Mouse (Mus musculus) 3T3-L1 (cell line): ENCODE results near the gene Tprkb.
"Not testable (repeated sequence)": the region's sequence is repeated elsewhere in the genome, so short reads cannot be mapped to it uniquely, and the experiment has no call there.

Experiments
- DNase-seq: peaks from one replicate; pipeline ENCODE4 v3.0.0-alpha.2; 2015; ENCODE audit warnings: low read depth, low spot score

The Tprkb gene

DNA sequence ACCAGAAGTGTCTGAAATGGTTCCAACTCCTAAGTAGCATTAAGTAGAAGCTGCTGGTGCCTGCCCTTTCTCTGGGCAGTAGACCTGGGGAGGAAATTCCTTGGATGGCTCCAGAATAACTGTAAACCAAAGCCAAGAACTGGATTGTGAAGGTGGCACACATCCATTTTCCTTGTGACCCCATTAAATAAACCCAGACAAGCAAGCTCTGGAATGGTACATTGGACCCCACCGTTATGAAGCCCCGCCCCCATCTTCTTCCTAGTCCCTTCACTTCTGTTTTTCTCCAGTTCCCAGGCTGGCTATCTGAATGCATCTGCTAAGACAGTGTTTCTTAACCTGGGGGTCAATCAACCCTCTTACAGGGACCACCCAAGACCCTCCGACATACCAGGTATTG is at the start of gene Tprkb:
Tprkb (plus strand) TSS at position 279 of the 400 bp plus-strand sequence.
- no peak for DNase-seq

DNA sequence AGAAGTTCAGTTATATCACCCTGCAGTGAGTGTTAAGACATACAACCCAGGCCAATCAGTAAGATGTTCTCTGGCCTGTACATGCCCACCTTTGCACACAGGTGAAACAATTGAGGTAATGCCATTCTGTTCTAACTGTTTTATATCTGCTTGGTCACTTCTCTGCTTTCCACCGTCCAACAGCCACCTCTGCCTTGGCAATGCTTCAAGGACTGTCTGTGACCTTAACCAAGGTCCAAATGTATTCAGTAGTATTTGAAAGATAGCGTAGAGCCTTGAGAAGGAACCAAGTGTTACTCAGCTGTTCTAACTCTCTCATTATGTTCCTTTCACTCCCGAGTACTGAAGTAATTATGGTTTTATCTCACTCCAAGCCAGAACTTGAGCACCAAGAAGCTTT is 49.1 kb upstream of the Tprkb start:
- DNase-seq, result no peak

- no peak for DNase-seq
Measured at GRCm38 (mm10) chr6:85863136-85863535, 48.5 kb upstream of the Tprkb start.

GRCm38 (mm10) chr6:85863840-85864239 is 47.8 kb upstream of the Tprkb start:
- no peak for DNase-seq

DNA sequence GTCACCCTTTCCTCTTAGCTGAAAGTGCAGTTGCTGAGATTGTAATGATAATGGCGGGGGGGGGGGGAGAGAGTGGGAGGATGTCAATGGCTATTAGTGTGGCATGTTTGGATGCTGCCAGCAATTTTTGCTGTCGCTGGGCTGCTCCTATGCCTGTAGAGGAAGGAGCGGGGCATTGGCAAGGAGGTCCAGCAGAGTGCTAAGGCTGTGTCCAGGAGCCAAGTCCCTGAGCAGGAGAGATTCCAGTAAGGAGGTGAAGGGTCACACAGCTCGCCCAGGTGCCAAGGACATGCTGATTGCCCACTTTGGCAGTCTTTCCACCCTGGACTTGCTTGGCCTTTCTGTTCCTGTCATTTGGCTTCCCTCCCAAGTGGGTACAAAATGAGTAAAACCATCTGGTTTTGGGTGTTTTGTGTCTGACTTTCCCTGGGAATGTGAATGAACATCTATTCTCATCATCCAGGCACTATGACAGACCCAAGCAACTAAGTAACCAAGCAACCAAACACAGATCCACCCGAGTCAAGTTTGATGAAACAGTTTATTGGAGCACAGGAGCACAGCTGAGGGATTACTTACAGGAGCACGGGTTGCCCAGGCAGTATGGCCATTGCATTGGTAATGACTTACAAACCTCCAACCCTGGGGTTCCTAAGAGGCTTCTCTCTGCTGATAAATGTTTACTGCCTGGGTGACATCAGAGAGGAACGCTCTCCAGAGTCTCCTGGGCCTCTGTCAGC is 46.6 kb upstream of the Tprkb start:
- DNase-seq, result not testable (repeated sequence)

DNA sequence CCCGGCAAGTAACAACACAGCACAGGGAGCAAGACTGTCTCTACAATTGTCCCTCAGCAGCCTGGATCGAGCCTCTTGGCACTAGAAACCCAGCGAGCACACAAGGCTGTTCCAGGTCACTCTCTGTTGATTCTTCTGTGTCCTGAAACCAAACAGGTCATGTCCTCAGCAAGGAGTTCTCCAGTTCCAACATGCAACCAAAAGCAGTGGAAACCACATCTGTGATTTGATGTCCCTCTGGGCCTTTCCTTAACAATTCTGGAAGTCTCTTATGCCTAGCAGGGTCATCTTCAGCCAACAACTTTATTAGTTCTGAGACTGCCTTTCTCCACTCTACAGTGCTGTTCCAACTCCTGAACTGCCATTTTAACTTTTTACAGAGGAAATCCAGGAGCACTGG is 45.5 kb upstream of the Tprkb start:
- DNase-seq, result not testable (repeated sequence)

- DNase-seq, result not testable (repeated sequence)
Measured at GRCm38 (mm10) chr6:85866995-85867394, 44.7 kb upstream of the Tprkb start.

GRCm38 (mm10) chr6:85867726-85868690 is 43.7 kb upstream of the Tprkb start:
- no peak for DNase-seq

DNA sequence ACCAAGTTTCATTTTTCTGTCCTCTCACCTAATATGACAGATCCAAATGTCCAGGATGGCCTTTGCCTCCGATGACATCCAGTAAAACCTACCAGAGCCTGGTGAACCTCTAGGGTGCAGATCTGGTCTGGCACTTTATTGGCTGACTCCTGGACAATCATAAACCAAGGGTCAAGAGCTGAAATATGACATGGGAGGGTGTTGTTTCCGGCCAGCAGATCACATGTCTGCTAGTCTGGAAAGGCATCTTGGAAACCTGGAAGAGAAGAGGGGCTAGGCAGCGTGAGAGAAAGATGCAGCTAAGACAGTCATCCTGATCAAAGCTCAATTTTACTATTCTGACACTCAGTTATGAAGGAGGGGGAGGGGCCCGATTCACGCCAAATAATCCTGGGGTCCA is 42.7 kb upstream of the Tprkb start, which contains the start of gene Nat8f2:
Nat8f2 (minus strand) TSS at position 153 of the 400 bp plus-strand sequence.
- not testable (repeated sequence) for DNase-seq

DNA sequence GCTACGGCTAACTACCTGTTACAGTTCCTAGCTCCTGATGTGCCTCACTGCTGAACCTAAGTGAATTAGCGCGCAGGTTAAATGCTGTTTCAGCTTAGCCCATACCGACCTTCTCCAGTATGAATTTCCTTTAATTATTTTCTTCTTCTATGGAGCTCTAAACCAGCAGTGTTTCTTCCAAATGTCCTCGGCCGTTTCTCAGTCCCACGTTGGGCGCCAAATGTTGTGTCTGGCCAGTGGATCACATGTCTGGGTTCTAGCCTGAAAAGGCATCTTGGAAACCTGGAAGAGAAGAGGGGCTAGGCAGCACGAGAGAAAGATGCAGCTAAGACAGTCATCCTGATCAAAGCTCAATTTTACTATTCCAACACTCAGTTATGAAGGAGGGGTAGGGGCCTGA is 28.4 kb upstream of the Tprkb start:
- DNase-seq, result not testable (repeated sequence)

DNA sequence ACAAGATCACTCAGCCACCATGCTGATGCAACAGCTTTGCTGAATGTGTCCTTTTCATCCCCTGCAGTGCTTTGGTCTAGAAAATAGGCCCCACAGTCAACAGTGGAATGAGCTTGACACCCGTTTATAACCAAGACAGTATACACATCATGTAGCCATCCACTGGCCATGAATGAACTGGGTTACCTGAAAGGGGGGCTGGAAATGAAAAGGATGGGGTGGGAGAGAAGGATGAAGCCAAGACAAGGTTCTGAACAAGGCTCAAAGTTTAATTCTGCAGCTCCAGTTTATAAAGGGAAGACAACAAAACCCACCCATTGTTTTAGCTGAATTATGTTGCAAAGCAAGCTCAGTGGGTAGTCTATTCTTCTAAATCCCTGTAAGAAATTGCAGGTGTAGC is 27.4 kb upstream of the Tprkb start:
- no peak for DNase-seq

DNA sequence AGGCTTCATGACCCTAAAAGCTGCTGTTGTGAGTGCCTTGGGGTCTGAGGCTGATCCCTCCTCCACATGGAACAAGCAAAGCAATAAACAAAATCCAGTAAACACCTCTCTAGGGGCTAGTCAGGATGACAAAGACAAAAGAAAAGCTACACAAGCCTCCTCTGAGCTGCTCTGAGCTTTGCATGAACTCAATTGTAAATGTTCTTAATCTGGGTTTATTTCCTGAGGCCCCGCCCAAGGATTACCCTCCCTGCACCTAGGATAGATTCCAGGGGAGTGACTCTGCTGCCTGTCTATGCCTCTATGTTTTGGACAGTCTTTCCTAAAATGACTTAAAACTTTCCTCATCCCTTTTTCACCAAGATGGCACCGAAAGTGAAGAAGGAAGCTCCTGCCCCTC is 22.7 kb upstream of the Tprkb start:
- no peak for DNase-seq

- DNase-seq, result not testable (repeated sequence)
Measured at GRCm38 (mm10) chr6:85895061-85895648, 16.5 kb upstream of the Tprkb start.

DNA sequence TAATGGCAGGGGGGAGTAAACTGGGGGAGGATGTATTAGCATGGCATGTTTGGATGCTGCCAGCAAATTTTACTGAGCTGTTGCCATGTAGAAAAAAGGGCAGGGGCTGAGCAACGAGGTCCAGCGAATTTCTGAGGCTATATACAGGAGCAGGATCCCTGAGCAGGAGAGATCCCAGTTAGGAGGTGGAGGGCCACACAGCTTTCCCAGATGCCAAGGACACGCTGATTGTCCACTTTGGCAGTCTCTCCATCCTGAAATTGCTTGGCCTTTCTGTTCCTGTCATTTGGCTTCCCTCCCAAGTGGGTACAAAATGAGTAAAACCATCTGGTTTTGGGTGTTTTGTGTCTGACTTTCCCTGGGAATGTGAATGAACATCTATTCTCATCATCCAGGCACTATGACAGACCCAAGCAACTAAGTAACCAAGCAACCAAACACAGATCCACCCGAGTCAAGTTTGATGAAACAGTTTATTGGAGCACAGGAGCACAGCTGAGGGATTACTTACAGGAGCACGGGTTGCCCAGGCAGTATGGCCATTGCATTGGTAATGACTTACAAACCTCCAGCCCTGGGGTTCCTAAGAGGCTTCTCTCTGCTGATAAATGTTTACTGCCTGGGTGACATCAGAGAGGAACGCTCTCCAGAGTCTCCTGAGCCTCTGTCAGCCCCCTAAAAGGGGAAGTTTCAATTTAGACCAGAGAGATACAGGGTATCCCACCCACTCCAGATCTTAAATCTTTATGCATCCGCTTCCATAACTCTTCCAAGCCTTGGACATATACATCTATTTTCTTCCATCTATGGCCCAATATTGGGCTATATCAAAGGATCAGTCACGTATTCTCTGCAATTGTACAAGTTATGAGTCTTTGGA is 12.8 kb upstream of the Tprkb start:
- DNase-seq, result not testable (repeated sequence)

- DNase-seq, result no peak
Measured at GRCm38 (mm10) chr6:85902303-85902702, 9.4 kb upstream of the Tprkb start.

GRCm38 (mm10) chr6:85904642-85905061 is 7.0 kb upstream of the Tprkb start, which contains the start of gene Nat8f4:
TSS of gene Nat8f4 (minus strand) at chr6:85904884.
- DNase-seq, result not testable (repeated sequence)

DNA sequence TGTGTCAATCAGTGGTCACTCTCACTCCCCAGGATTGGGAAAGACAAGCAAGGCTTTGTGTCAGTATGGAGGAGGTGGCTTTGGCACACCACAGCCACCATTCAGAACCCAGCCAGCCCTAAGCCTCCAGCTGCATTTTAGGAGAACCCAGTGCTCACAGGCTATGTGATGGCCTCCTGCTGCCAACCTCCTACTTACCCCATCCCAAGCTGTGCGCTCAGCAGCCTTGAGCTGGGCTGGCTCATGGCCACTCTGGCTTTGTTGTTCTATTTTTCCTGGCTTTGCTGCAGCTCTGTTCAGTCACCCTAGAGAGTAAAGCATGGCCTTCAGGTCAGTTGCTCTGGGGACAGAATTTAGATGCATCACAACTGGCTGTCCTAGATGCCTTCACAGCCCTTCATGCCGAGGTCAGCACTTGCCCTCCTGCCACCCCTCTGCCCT is 4.7 kb upstream of the Tprkb start:
- not testable (repeated sequence) for DNase-seq

- no peak for DNase-seq
Measured at GRCm38 (mm10) chr6:85908341-85908740, 3.3 kb upstream of the Tprkb start.

DNA sequence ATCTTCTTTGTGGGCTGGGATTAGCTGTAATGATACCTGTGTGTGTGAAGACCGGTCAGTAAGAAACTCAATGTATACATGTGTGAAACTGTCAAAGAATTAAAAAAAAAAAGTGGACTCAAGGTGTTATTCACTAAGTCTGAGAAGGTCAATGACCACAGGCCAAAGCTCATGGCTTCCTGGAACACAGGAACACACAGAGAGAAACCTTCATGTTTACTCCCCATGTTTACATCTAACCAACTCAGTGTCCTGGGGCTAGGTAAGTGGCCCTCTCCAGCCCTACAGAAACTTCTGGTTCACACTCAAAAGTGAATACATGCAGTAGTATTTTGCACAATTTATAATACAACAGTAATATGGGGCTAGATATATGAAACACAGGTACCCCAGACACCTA is 2.0 kb upstream of the Tprkb start:
- DNase-seq, result no peak

GRCm38 (mm10) chr6:85915141-85915538 is 3.5 kb downstream of the Tprkb start:
- no peak for DNase-seq
